Mouse (Mus musculus) cerebellum, adult 2 months (tissue): ENCODE measurements around the gene Ropn1l. TPM values are rescaled to one million over a fixed set of nuclear protein-coding genes. Genes with fewer than 3 reads are reported as not detected.

Source experiments
- DNase-seq, 2 experiments: peaks; one replicate each; pipeline ENCODE4 v3.0.0; 2021
- H3K27ac ChIP-seq: fragments of 200-500 bp; 2 replicates; pipeline ENCODE4 v1.5.1; 2012; ENCODE audit warnings: low read length, control low read depth, inconsistent platforms; ENCODE audit not compliant: insufficient read depth
- H3K27me3 ChIP-seq: fragments of 200-500 bp; 2 replicates; pipeline ENCODE4 v1.6.1; 2012; ENCODE audit warnings: inconsistent platforms, mild to moderate bottlenecking, low read length, moderate library complexity; ENCODE audit not compliant: control insufficient read depth, insufficient read depth
- H3K4me1 ChIP-seq: fragments of 200-500 bp; 2 replicates; pipeline ENCODE4 v1.6.1; 2011; ENCODE audit warnings: low read length; ENCODE audit not compliant: control insufficient read depth, insufficient read depth
- H3K4me3 ChIP-seq: fragments of 200-500 bp; replicated peaks from 2 replicates; pipeline ENCODE3; 2011; ENCODE audit warnings: mild to moderate bottlenecking, low read depth, low read length, control low read depth; ENCODE audit not compliant: insufficient read depth
- CTCF ChIP-seq: fragments of 200-500 bp; IDR thresholded peaks from 2 replicates; pipeline ENCODE4 v1.5.1; 2011; ENCODE audit warnings: low read depth, mild to moderate bottlenecking, control low read depth, low read length, moderate library complexity, borderline replicate concordance; ENCODE audit not compliant: insufficient read depth
- POLR2A ChIP-seq: fragments of 200-500 bp; IDR thresholded peaks from 2 replicates; pipeline ENCODE4 v1.6.1; 2011; ENCODE audit warnings: low read length, control low read depth, borderline replicate concordance; ENCODE audit not compliant: insufficient read depth
- WGBS: fragments of 180-500 bp; shearing (Covaris S2); methylation state at CpG from one replicate; pipeline ENCODE4 v1.1.7; 2018; 5-methylcytosine and 5-hydroxymethylcytosine counted together
- polyA plus RNA-seq: library from polyadenylated mRNA; depleted of rRNA; stranded (reverse); fragments of >200 nt; gene quantifications from 2 replicates; pipeline ENCODE4 v1.2.3, GENCODE M21; 2012; rRNA removed

Gene Ropn1l
- polyA plus RNA-seq, 1 experiment: 1.3 TPM

GRCm38 (mm10) chr15:31392135-31392534 lies 61.4 kb downstream of the Ropn1l start:
- H3K4me3 ChIP-seq: no peak overlapping the region
- DNase-seq: no peak
- H3K27me3 ChIP-seq: no peaks in the 10 kb centered on the region
- no peak for TF ChIP-seq POLR2A
- no peak for TF ChIP-seq CTCF
- no peaks in the 10 kb centered on the region; the same call in none of the 2 replicates for H3K4me1 ChIP-seq
- no peak overlapping the region for H3K27ac ChIP-seq
- 87% methylated on average over 4 of the region's 4 CpGs for WGBS

Other genes starting within 250 kb of the Ropn1l start
- 21.9 and 25.9 TPM in 2 replicates for gene Dap, start 229.4 kb downstream of the Ropn1l start, polyA plus RNA-seq
- 3.5 and 4.0 TPM in 2 replicates for gene Ankrd33b, start 86.0 kb downstream of the Ropn1l start, polyA plus RNA-seq
- gene March6, start 77.3 kb upstream of the Ropn1l start, polyA plus RNA-seq: 70.2 and 75.3 TPM in 2 replicates
- 17.1 and 19.4 TPM in 2 replicates for gene Cmbl, start 111.7 kb upstream of the Ropn1l start, polyA plus RNA-seq
- gene Cct5, start 148.1 kb upstream of the Ropn1l start, polyA plus RNA-seq: 220 and 228 TPM in 2 replicates
- gene Fam173b, start 148.1 kb upstream of the Ropn1l start, polyA plus RNA-seq: 15.2 and 15.9 TPM in 2 replicates